Mouse (Mus musculus): ENCODE data around the gene Setd5. TPM values are rescaled to one million over a fixed set of nuclear protein-coding genes. Genes with fewer than 3 reads are reported as not detected.

Gene Setd5
- polyA plus RNA-seq, 1 experiment from 2014 or later, result 35.9 TPM

- H3K4me3 ChIP-seq (ENCODE audit: low read depth, low read length), result no peak overlapping the region
- no peak overlapping the region for H3K9ac ChIP-seq (ENCODE audit: low read length)
- H3K4me1 ChIP-seq (replicated peaks; ENCODE audit: control insufficient read depth, insufficient read depth), result peaks cover 3% of the 10 kb centered on the region
- H3K9me3 ChIP-seq (ENCODE audit: control insufficient read depth, low read length), result no peaks in the 10 kb centered on the region
- H3K27me3 ChIP-seq (ENCODE audit: control insufficient read depth, insufficient read depth, low read length), result no peaks in the 10 kb centered on the region
- WGBS, result 61% methylated on average over 5 of the region's 5 CpGs
- ATAC-seq (ENCODE audit: low FRiP score, low TSS enrichment), result no peak
- TF ChIP-seq EP300 (optimal IDR thresholded peaks at IDR 0.05), result no peak
- TF ChIP-seq CTCF (IDR thresholded peaks at IDR 0.05; ENCODE audit: low read depth), result no peak
- no peaks in the 10 kb centered on the region for H3K36me3 ChIP-seq (ENCODE audit: control insufficient read depth, insufficient read depth, low read length)
- H3K27ac ChIP-seq (replicated peaks), result no peak overlapping the region
- no peak for DNase-seq (ENCODE audit: low spot score)
- H3K4me2 ChIP-seq (replicated peaks; ENCODE audit: low read depth), result no peak overlapping the region
These were observed 20.5 kb downstream of the Setd5 start for GRCm38 (mm10) chr6:113097662-113098061.

GRCm38 (mm10) chr6:113099640-113100289 is 22.6 kb downstream of the Setd5 start:
- Histone ChIP-seq H3K27me3 (ENCODE audit: control insufficient read depth, insufficient read depth, low read length) (no peaks in the 10 kb centered on the region), H3K27ac (replicated peaks) (peak overlapping the region; percentile 74), H3K4me1 (replicated peaks; ENCODE audit: control insufficient read depth, insufficient read depth) (peaks cover 3% of the 10 kb centered on the region), H3K36me3 (ENCODE audit: control insufficient read depth, insufficient read depth, low read length) (no peaks in the 10 kb centered on the region), H3K9me3 (ENCODE audit: control insufficient read depth, low read length) (no peaks in the 10 kb centered on the region), H3K9ac (ENCODE audit: low read length) (peak overlapping the region; percentile 31; the same call in 1 of the 2 replicates), H3K4me2 (replicated peaks; ENCODE audit: low read depth) (peak overlapping the region; percentile 30), H3K4me3 (ENCODE audit: low read depth, low read length) (no peak overlapping the region)
- DNase-seq (ENCODE audit: low spot score), result peak; percentile 82
- 10% methylated on average over 5 of the region's 5 CpGs for WGBS
- ATAC-seq (ENCODE audit: low FRiP score, low TSS enrichment), result peak; percentile 89
- no peak for TF ChIP-seq CTCF (IDR thresholded peaks at IDR 0.05; ENCODE audit: low read depth)
- no peak for TF ChIP-seq EP300 (optimal IDR thresholded peaks at IDR 0.05)

- H3K27ac ChIP-seq (replicated peaks), result no peak overlapping the region
These were observed 25.4 kb downstream of the Setd5 start for GRCm38 (mm10) chr6:113102541-113102940.

GRCm38 (mm10) chr6:113103765-113104164 is 26.6 kb downstream of the Setd5 start:
- no peaks in the 10 kb centered on the region for H3K9me3 ChIP-seq (ENCODE audit: control insufficient read depth, low read length)
- no peak overlapping the region for H3K9ac ChIP-seq (ENCODE audit: low read length)
- H3K4me3 ChIP-seq (ENCODE audit: low read depth, low read length), result no peak overlapping the region
- DNase-seq (ENCODE audit: low spot score) (peak; percentile 67), ATAC-seq (ENCODE audit: low FRiP score, low TSS enrichment) (no peak; the same call in 1 of the 2 replicates)
- no peak for TF ChIP-seq EP300 (optimal IDR thresholded peaks at IDR 0.05)
- peak; percentile 75 for TF ChIP-seq CTCF (IDR thresholded peaks at IDR 0.05; ENCODE audit: low read depth)
- H3K4me2 ChIP-seq (replicated peaks; ENCODE audit: low read depth), result no peak overlapping the region
- no peaks in the 10 kb centered on the region for H3K27me3 ChIP-seq (ENCODE audit: control insufficient read depth, insufficient read depth, low read length)
- no peaks in the 10 kb centered on the region for H3K36me3 ChIP-seq (ENCODE audit: control insufficient read depth, insufficient read depth, low read length)
- H3K27ac ChIP-seq (replicated peaks), result no peak overlapping the region
- H3K4me1 ChIP-seq (replicated peaks; ENCODE audit: control insufficient read depth, insufficient read depth), result peaks cover 3% of the 10 kb centered on the region

More at GRCm38 (mm10) chr6:113102541-113102940, 25.4 kb downstream of the Setd5 start:
- no peak for TF ChIP-seq CTCF (IDR thresholded peaks at IDR 0.05; ENCODE audit: low read depth)
- no peak for TF ChIP-seq EP300 (optimal IDR thresholded peaks at IDR 0.05)
- ATAC-seq (ENCODE audit: low FRiP score, low TSS enrichment) (no peak), DNase-seq (ENCODE audit: low spot score) (no peak)
- no peaks in the 10 kb centered on the region for H3K9me3 ChIP-seq (ENCODE audit: control insufficient read depth, low read length)
- no peak overlapping the region for H3K9ac ChIP-seq (ENCODE audit: low read length)
- H3K36me3 ChIP-seq (ENCODE audit: control insufficient read depth, insufficient read depth, low read length), result no peaks in the 10 kb centered on the region
- H3K27me3 ChIP-seq (ENCODE audit: control insufficient read depth, insufficient read depth, low read length), result no peaks in the 10 kb centered on the region
- no peak overlapping the region for H3K4me3 ChIP-seq (ENCODE audit: low read depth, low read length)
- peaks cover 3% of the 10 kb centered on the region for H3K4me1 ChIP-seq (replicated peaks; ENCODE audit: control insufficient read depth, insufficient read depth)
- 61% methylated on average over 4 of the region's 4 CpGs for WGBS
- H3K4me2 ChIP-seq (replicated peaks; ENCODE audit: low read depth), result no peak overlapping the region

GRCm38 (mm10) chr6:113109378-113109777 is 32.2 kb downstream of the Setd5 start:
- Histone ChIP-seq H3K4me3 (ENCODE audit: low read depth, low read length) (no peak overlapping the region), H3K27ac (replicated peaks) (no peak overlapping the region), H3K27me3 (ENCODE audit: control insufficient read depth, insufficient read depth, low read length) (no peaks in the 10 kb centered on the region), H3K36me3 (ENCODE audit: control insufficient read depth, insufficient read depth, low read length) (peaks cover 9% of the 10 kb centered on the region), H3K4me2 (replicated peaks; ENCODE audit: low read depth) (no peak overlapping the region), H3K9ac (ENCODE audit: low read length) (no peak overlapping the region), H3K4me1 (replicated peaks; ENCODE audit: control insufficient read depth, insufficient read depth) (no peaks in the 10 kb centered on the region), H3K9me3 (ENCODE audit: control insufficient read depth, low read length) (no peaks in the 10 kb centered on the region)
- TF ChIP-seq CTCF (IDR thresholded peaks at IDR 0.05; ENCODE audit: low read depth) (no peak), EP300 (optimal IDR thresholded peaks at IDR 0.05) (no peak)
- DNase-seq (ENCODE audit: low spot score) (no peak), ATAC-seq (ENCODE audit: low FRiP score, low TSS enrichment) (no peak)
- WGBS, result 86% methylated on average over 3 of the region's 3 CpGs

GRCm38 (mm10) chr6:113109956-113110355 is 32.8 kb downstream of the Setd5 start:
- ATAC-seq (ENCODE audit: low FRiP score, low TSS enrichment) (no peak), DNase-seq (ENCODE audit: low spot score) (no peak)
- Histone ChIP-seq H3K9ac (ENCODE audit: low read length) (no peak overlapping the region), H3K36me3 (ENCODE audit: control insufficient read depth, insufficient read depth, low read length) (peaks cover 13% of the 10 kb centered on the region), H3K4me3 (ENCODE audit: low read depth, low read length) (no peak overlapping the region), H3K9me3 (ENCODE audit: control insufficient read depth, low read length) (no peaks in the 10 kb centered on the region), H3K27ac (replicated peaks) (no peak overlapping the region), H3K4me1 (replicated peaks; ENCODE audit: control insufficient read depth, insufficient read depth) (no peaks in the 10 kb centered on the region), H3K4me2 (replicated peaks; ENCODE audit: low read depth) (no peak overlapping the region), H3K27me3 (ENCODE audit: control insufficient read depth, insufficient read depth, low read length) (no peaks in the 10 kb centered on the region)
- 81% methylated on average over 7 of the region's 7 CpGs for WGBS
- no peak for TF ChIP-seq CTCF (IDR thresholded peaks at IDR 0.05; ENCODE audit: low read depth)
- no peak for TF ChIP-seq EP300 (optimal IDR thresholded peaks at IDR 0.05)
